Mouse (Mus musculus) gonadal fat pad, adult 2 months (tissue): ENCODE measurements around the gene Gm12695. TPM values are rescaled to one million over a fixed set of nuclear protein-coding genes. Genes with fewer than 3 reads are reported as not detected.

Experiments
- DNase-seq: peaks from one replicate; pipeline ENCODE4 v3.0.0-alpha.2; 2012; ENCODE audit warnings: low read depth
- polyA plus RNA-seq: library from polyadenylated mRNA; depleted of rRNA; stranded (reverse); fragments of >200 nt; gene quantifications from 2 replicates; pipeline ENCODE4 v1.2.3, GENCODE M21; 2012; rRNA removed

The Gm12695 gene
- not detected in 2 replicates for polyA plus RNA-seq

GRCm38 (mm10) chr4:96785086-96785485 is at the start of gene Gm12695:
Gm12695 (minus strand) TSS chr4:96785186.
- no peak for DNase-seq

GRCm38 (mm10) chr4:96825540-96826045 is 40.6 kb upstream of the Gm12695 start:
- no peak for DNase-seq

- DNase-seq: no peak
These were observed 22.1 kb upstream of the Gm12695 start for GRCm38 (mm10) chr4:96806824-96807808.

- DNase-seq: no peak
These were observed 14.6 kb upstream of the Gm12695 start for GRCm38 (mm10) chr4:96799380-96800157.

GRCm38 (mm10) chr4:96797583-96797982 is 12.6 kb upstream of the Gm12695 start:
- DNase-seq: no peak

GRCm38 (mm10) chr4:96791301-96791700 is 6.3 kb upstream of the Gm12695 start:
- no peak for DNase-seq

- no peak for DNase-seq
These were observed 4.9 kb upstream of the Gm12695 start for GRCm38 (mm10) chr4:96789905-96790304.

GRCm38 (mm10) chr4:96786610-96787009 is 1.6 kb upstream of the Gm12695 start:
- DNase-seq: no peak

- DNase-seq: no peak
These were observed 11.9 kb downstream of the Gm12695 start for GRCm38 (mm10) chr4:96772966-96773566.

GRCm38 (mm10) chr4:96766396-96766998 is 18.5 kb downstream of the Gm12695 start:
- no peak for DNase-seq

GRCm38 (mm10) chr4:96751953-96752352 is 33.0 kb downstream of the Gm12695 start:
- DNase-seq: no peak

- no peak for DNase-seq
These were observed 44.5 kb downstream of the Gm12695 start for GRCm38 (mm10) chr4:96740472-96740871.

GRCm38 (mm10) chr4:96729256-96729655 is 55.7 kb downstream of the Gm12695 start:
- no peak for DNase-seq

- DNase-seq: no peak
These were observed 56.8 kb downstream of the Gm12695 start for GRCm38 (mm10) chr4:96728211-96728610.

GRCm38 (mm10) chr4:96725415-96726055 is 59.5 kb downstream of the Gm12695 start:
- DNase-seq: no peak

GRCm38 (mm10) chr4:96722301-96722700 is 62.7 kb downstream of the Gm12695 start:
- DNase-seq: no peak

GRCm38 (mm10) chr4:96718977-96719966 is 65.7 kb downstream of the Gm12695 start:
- DNase-seq: no peak

- DNase-seq: no peak
These were observed 66.5 kb downstream of the Gm12695 start for GRCm38 (mm10) chr4:96718503-96718902.

- DNase-seq: peak; percentile 34
These were observed 79.6 kb downstream of the Gm12695 start for GRCm38 (mm10) chr4:96705281-96705951.
